Mouse (Mus musculus) adrenal gland (tissue): ENCODE results near the gene Six3.

Experiments
- intact Hi-C: fragments of 180-260 bp; cut with DNase I; formaldehyde crosslinking; loops from one replicate; pipeline ENCODE4 v1.15.1; 2025
- long read RNA-seq, 2 experiments: library from polyadenylated mRNA; unstranded; transcript quantifications; one replicate each; pipeline ENCODE4 v2.0.0; 2020; ENCODE audit warnings: borderline replicate concordance in 1 of 2; ENCODE audit not compliant: insufficient replicate concordance in 1 of 2

The Six3 gene
- long read RNA-seq, experiment 1: 0 reads
- long read RNA-seq, experiment 2: 0 reads

- intact Hi-C loops: no loop called here
Observed at GRCm38 (mm10) chr17:85613266-85613860, at the start of gene Six3. Six3 (plus strand) TSS chr17:85613608.

GRCm38 (mm10) chr17:85564107-85564506 lies 49.3 kb upstream of the Six3 start:
- intact Hi-C loops: no loop called here

GRCm38 (mm10) chr17:85574023-85574422 lies 39.4 kb upstream of the Six3 start:
- intact Hi-C loops: no loop called here

GRCm38 (mm10) chr17:85578290-85578689 lies 35.1 kb upstream of the Six3 start:
- intact Hi-C loops: no loop called here

- intact Hi-C loops: no loop called here
Observed at GRCm38 (mm10) chr17:85579350-85579749, 34.1 kb upstream of the Six3 start.

- intact Hi-C loops: no loop called here
Observed at GRCm38 (mm10) chr17:85580221-85580620, 33.2 kb upstream of the Six3 start.

- intact Hi-C loops: no loop called here
Observed at GRCm38 (mm10) chr17:85584170-85584569, 29.2 kb upstream of the Six3 start.

GRCm38 (mm10) chr17:85584573-85584972 lies 28.8 kb upstream of the Six3 start:
- intact Hi-C loops: no loop called here

- intact Hi-C loops: no loop called here
Observed at GRCm38 (mm10) chr17:85585779-85586178, 27.6 kb upstream of the Six3 start.

GRCm38 (mm10) chr17:85591976-85592375 lies 21.4 kb upstream of the Six3 start:
- intact Hi-C loops: no loop called here

GRCm38 (mm10) chr17:85595853-85596252 lies 17.6 kb upstream of the Six3 start:
- intact Hi-C loops: no loop called here

- intact Hi-C loops: no loop called here
Observed at GRCm38 (mm10) chr17:85596341-85596890, 17.0 kb upstream of the Six3 start.

GRCm38 (mm10) chr17:85599520-85599919 lies 13.9 kb upstream of the Six3 start:
- intact Hi-C loops: no loop called here

GRCm38 (mm10) chr17:85606463-85606862 lies 6.9 kb upstream of the Six3 start:
- intact Hi-C loops: no loop called here

- intact Hi-C loops: no loop called here
Observed at GRCm38 (mm10) chr17:85607556-85608365, 5.6 kb upstream of the Six3 start.

- intact Hi-C loops: no loop called here
Observed at GRCm38 (mm10) chr17:85608366-85609093, 4.9 kb upstream of the Six3 start.

GRCm38 (mm10) chr17:85609094-85609425 lies 4.3 kb upstream of the Six3 start:
- intact Hi-C loops: no loop called here

- intact Hi-C loops: no loop called here
Observed at GRCm38 (mm10) chr17:85609621-85610392, 3.6 kb upstream of the Six3 start.

GRCm38 (mm10) chr17:85610393-85611115 lies 2.9 kb upstream of the Six3 start:
- intact Hi-C loops: no loop called here
